ENCODE assay signal across 21 mouse cellular contexts in genomic region chr6:144772985-144773384, GRCm38 (mm10). TPM values are rescaled to one million over a fixed set of nuclear protein-coding genes. Genes with fewer than 3 reads are reported as not detected.
DNase-seq lines count a peak whose midpoint lies in the region; ATAC-seq lines count a peak whose summit lies in the region.
"Had no signal": no experiment of that assay in that cellular context is flagged by ENCODE, and none has a peak within 500 bp of the region (broad histone marks: within the 10 kb centered on the region; RNA-seq: fewer than 3 reads in every experiment).

No protein-coding gene starts in this region.

- H3K4me1 ChIP-seq in intestine, embryonic 16.5 days (ENCODE audit: control insufficient read depth, insufficient read depth, low read length) = no peaks in the 10 kb centered on the region; the same call in 1 of the 2 replicates

- no peaks in the 10 kb centered on the region for H3K27me3 ChIP-seq in intestine, embryonic 16.5 days (replicated peaks; ENCODE audit: control insufficient read depth, insufficient read depth, low read length)
- H3K27me3 ChIP-seq: midbrain, embryonic 15.5 days; neural tube, embryonic 15.5 days had no signal

- DNase-seq in spleen, postnatal 36 days (ENCODE audit: low spot score in 2 of 2) = peak; percentile 8 to 24
- DNase-seq in spleen, postnatal 10 days (ENCODE audit: low spot score in 2 of 2) = no peak
- peak; percentile 67 for DNase-seq in adrenal gland, postnatal 10 days
- no peak for DNase-seq in cerebellum, postnatal 14 days
- no peak for DNase-seq in retina, embryonic 14.5 days (ENCODE audit: low spot score)
- DNase-seq: cerebellum, adult 8-10 months; kidney, postnatal 36 days; lung, adult 18-20 months; lung, postnatal 14 days; thymus, postnatal 14 days had no signal

- peak; percentile 76 for ATAC-seq in erythroid progenitor cell, adult 5-6 weeks (replicated peaks; ENCODE audit: low FRiP score, poor library complexity, severe bottlenecking)
- no peak for ATAC-seq in intestine, embryonic 16.5 days
- ATAC-seq: activated CD4-positive, CD25-positive, alpha-beta regulatory T cell, adult 4 months; midbrain, embryonic 15.5 days had no signal

- H3K4me2 ChIP-seq in intestine, embryonic 16.5 days (ENCODE audit: low read depth, low read length) = no peak overlapping the region
- H3K4me2 ChIP-seq: forebrain, embryonic 12.5 days; heart, embryonic 13.5 days; hindbrain, embryonic 13.5 days; liver, embryonic 11.5 days; midbrain, embryonic 15.5 days; neural tube, embryonic 15.5 days had no signal

- H3K9ac ChIP-seq in intestine, embryonic 16.5 days (ENCODE audit: low read depth, low read length) = no peak overlapping the region
- H3K9ac ChIP-seq: forebrain, embryonic 12.5 days; heart, embryonic 13.5 days; hindbrain, embryonic 13.5 days; midbrain, embryonic 15.5 days; neural tube, embryonic 15.5 days had no signal

- H3K27ac ChIP-seq in intestine, embryonic 16.5 days (ENCODE audit: low read length) = no peak overlapping the region
- H3K27ac ChIP-seq: forebrain, embryonic 12.5 days; heart, embryonic 13.5 days; hindbrain, embryonic 13.5 days; midbrain, embryonic 15.5 days; neural tube, embryonic 15.5 days had no signal

- no peak overlapping the region for H3K4me3 ChIP-seq in intestine, embryonic 16.5 days (ENCODE audit: low read length)
- H3K4me3 ChIP-seq: forebrain, embryonic 12.5 days; heart, embryonic 13.5 days; hindbrain, embryonic 13.5 days; megakaryocyte, embryonic 14.5 days; midbrain, embryonic 15.5 days; neural tube, embryonic 15.5 days had no signal

- H3K9me3 ChIP-seq in intestine, embryonic 16.5 days (ENCODE audit: control insufficient read depth, low read length) = no peaks in the 10 kb centered on the region
- H3K9me3 ChIP-seq: forebrain, embryonic 12.5 days; heart, embryonic 13.5 days; hindbrain, embryonic 13.5 days; megakaryocyte, embryonic 14.5 days; midbrain, embryonic 15.5 days; neural tube, embryonic 15.5 days had no signal

- H3K36me3 ChIP-seq in intestine, embryonic 16.5 days (ENCODE audit: control insufficient read depth, insufficient read depth, low read length) = no peaks in the 10 kb centered on the region
- H3K36me3 ChIP-seq: forebrain, embryonic 12.5 days; heart, embryonic 13.5 days; hindbrain, embryonic 13.5 days; midbrain, embryonic 15.5 days; neural tube, embryonic 15.5 days had no signal

- 84% methylated on average over 2 of the region's 2 CpGs for WGBS in intestine, embryonic 16.5 days

RNA-seq across cellular contexts. Expression of gene Sox5, which starts 8.8 kb away (rescaled TPM):
- 10 to 100 TPM; 11.9 to 20.4 TPM for total RNA-seq in adrenal gland, postnatal 10 days (2021)
- 7.1 TPM in 1 of 2 replicates, not detected in the other for total RNA-seq in erythroid progenitor cell, adult 5-6 weeks (2015; ENCODE audit: low replicate concordance)
- 2.6 and 4.9 TPM in 2 replicates for total RNA-seq in erythroid progenitor cell, adult 5-6 weeks (2017; ENCODE audit: low replicate concordance)
- polyA plus RNA-seq in intestine, embryonic 16.5 days (2015; fragmentation: Nextera tagmentation; extraction: Ambion mirVana) = 11.8 and 14.3 TPM in 2 replicates
- total RNA-seq: granulocyte monocyte progenitor cell, adult 5-6 weeks had no signal

Comparison
In these comparisons a context has a peak if more than half of its experiments do, and no peak if none do; other contexts are left out.
1. DNase-seq: peak in spleen, postnatal 36 days (2 of 2) and adrenal gland, postnatal 10 days (single experiment); none in spleen, postnatal 10 days (0 of 2), cerebellum, postnatal 14 days (0 of 2) and retina, embryonic 14.5 days (single experiment).